Mouse (Mus musculus) lung, postnatal 0 days (tissue): ENCODE results near the gene Cog5. TPM values are rescaled to one million over a fixed set of nuclear protein-coding genes. Genes with fewer than 3 reads are reported as not detected.

Experiments used
- ATAC-seq: fragments of 200-750 bp; cut with Nextera tagmentation; 2 replicates; pipeline ENCODE4 v1.8.0; 2017; ENCODE audit warnings: moderate library complexity
- DNase-seq: peaks from one replicate; pipeline ENCODE4 v3.0.0-alpha.2; 2016; ENCODE audit warnings: low spot score
- H3K27ac ChIP-seq: fragments of 300-500 bp; sonication (generic); 2 replicates; pipeline ENCODE4 v1.5.1; 2014; ENCODE audit warnings: antibody characterized with exemption, mild to moderate bottlenecking, low read length, mixed read lengths
- H3K27me3 ChIP-seq: fragments of 300-500 bp; sonication (generic); replicated peaks from 2 replicates; pipeline ENCODE4 v1.6.1; 2014; ENCODE audit warnings: low read length, mixed read lengths; ENCODE audit not compliant: insufficient read depth
- H3K36me3 ChIP-seq: fragments of 300-500 bp; sonication (generic); 2 replicates; pipeline ENCODE4 v1.6.1; 2014; ENCODE audit warnings: low read length, mixed read lengths; ENCODE audit not compliant: insufficient read depth
- H3K4me1 ChIP-seq: fragments of 300-500 bp; sonication (generic); 2 replicates; pipeline ENCODE4 v1.6.1; 2014; ENCODE audit warnings: antibody characterized with exemption, low read depth, low read length, mixed read lengths; ENCODE audit not compliant: insufficient read depth
- H3K4me2 ChIP-seq: fragments of 300-500 bp; sonication (generic); replicated peaks from 2 replicates; pipeline ENCODE4 v1.6.1; 2014; ENCODE audit warnings: low read depth, mild to moderate bottlenecking, low read length, moderate library complexity, mixed read lengths
- H3K4me3 ChIP-seq: fragments of 300-500 bp; sonication (generic); 2 replicates; pipeline ENCODE4 v1.5.1; 2014; ENCODE audit warnings: low read depth, low read length
- H3K9ac ChIP-seq: fragments of 300-500 bp; sonication (generic); replicated peaks from 2 replicates; pipeline ENCODE4 v1.6.1; 2014; ENCODE audit warnings: low read depth, mild to moderate bottlenecking
- H3K9me3 ChIP-seq: fragments of 300-500 bp; sonication (generic); 2 replicates; pipeline ENCODE4 v1.6.1; 2016; ENCODE audit warnings: low read length, mixed read lengths
- CTCF ChIP-seq: IDR thresholded peaks from 2 replicates; pipeline ENCODE4 v1.5.1; 2016; ENCODE audit warnings: antibody characterized with exemption, mild to moderate bottlenecking
- EP300 ChIP-seq: IDR thresholded peaks from 2 replicates; pipeline ENCODE4 v1.6.1; 2016; ENCODE audit warnings: antibody characterized with exemption, mild to moderate bottlenecking, control low read depth
- WGBS: fragments of 180-500 bp; shearing (Covaris S2); extraction: QIAGEN DNeasy Blood & Tissue Kit; methylation state at CpG from one replicate; pipeline ENCODE4 v1.1.7; 2014; 5-methylcytosine and 5-hydroxymethylcytosine counted together
- polyA plus RNA-seq: library from polyadenylated mRNA; unstranded; fragments of >200 nt; fragmentation: Nextera tagmentation; extraction: Ambion mirVana; gene quantifications from 2 replicates; pipeline ENCODE4 v1.2.1, GENCODE M21; 2015

The Cog5 gene
- polyA plus RNA-seq, 1 experiment from 2014 or later: 17.0 TPM

DNA sequence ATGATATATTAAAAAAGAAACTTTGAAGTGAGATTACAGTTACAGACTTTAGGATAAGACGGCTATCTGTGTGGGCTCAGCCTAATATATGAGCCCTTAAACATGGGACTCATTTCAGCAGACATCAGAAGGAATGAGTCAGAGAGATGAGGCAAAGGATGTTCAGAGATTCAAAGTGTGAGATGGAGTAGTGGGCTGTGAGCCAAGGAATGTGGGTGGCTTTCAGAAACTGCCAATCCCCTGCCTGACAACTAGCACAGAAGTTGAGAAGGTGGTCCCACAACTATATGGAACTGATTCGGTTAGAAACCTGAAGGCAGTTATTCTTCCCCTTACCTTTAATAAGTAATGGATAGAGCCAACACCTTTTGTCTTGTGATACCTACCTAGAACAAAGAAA is 79.9 kb downstream of the Cog5 start:
- DNase-seq (no peak), ATAC-seq (no peak)
- Histone ChIP-seq H3K4me2 (no peak overlapping the region), H3K4me1 (no peaks in the 10 kb centered on the region), H3K27ac (no peak overlapping the region), H3K9me3 (no peaks in the 10 kb centered on the region), H3K4me3 (no peak overlapping the region), H3K27me3 (no peaks in the 10 kb centered on the region), H3K9ac (no peak overlapping the region), H3K36me3 (no peaks in the 10 kb centered on the region)
- WGBS: 66% methylated on average over 2 of the region's 2 CpGs
- TF ChIP-seq EP300: no peak
- TF ChIP-seq CTCF: no peak

DNA sequence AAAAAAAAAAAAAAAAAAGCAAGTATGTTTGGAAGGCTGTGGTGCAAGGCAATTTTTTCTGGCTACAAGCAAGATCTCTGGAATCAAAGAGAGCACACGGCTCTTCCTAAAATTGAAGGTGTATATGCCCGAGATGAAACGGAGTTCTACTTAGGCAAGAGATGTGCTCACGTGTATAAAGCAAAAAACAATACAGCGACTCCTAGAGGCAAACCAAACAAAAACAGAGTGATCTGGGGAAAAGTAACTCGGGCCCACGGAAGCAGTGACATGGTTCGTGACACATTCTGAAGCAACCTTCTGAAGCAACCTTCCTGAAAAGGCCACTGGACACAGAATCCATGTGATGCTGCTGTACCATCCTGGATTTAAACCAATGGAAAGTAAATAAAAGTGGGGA is 92.6 kb downstream of the Cog5 start:
- Histone ChIP-seq H3K4me1 (no peaks in the 10 kb centered on the region), H3K27me3 (no peaks in the 10 kb centered on the region), H3K9me3 (no peaks in the 10 kb centered on the region), H3K27ac (no peak overlapping the region), H3K4me2 (no peak overlapping the region), H3K4me3 (no peak overlapping the region), H3K36me3 (no peaks in the 10 kb centered on the region), H3K9ac (no peak overlapping the region)
- DNase-seq (no peak), ATAC-seq (no peak)
- WGBS: 88% methylated on average over 8 of the region's 8 CpGs
- TF ChIP-seq CTCF: no peak
- TF ChIP-seq EP300: no peak

DNA sequence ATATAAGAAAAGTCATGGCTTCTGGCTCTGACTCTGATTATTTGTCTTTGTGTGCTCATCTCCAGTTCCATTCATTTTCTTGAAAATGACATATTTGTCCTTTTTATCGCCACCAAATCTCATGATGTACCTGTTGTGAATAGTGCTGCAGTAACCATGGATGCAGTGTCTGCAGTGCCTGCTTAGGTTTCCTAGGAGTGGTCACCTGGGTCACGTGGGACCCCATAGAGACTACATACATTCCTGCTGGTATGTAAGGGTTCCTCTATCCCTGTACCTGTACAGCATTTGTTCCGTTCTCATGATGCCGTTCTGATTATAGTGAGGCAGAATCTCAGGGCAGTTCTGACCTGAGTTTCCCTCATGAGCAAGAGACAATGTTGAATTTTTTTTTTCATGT is 95.2 kb downstream of the Cog5 start:
- Histone ChIP-seq H3K27me3 (no peaks in the 10 kb centered on the region), H3K4me3 (no peak overlapping the region), H3K36me3 (no peaks in the 10 kb centered on the region), H3K4me2 (no peak overlapping the region), H3K27ac (no peak overlapping the region), H3K9me3 (no peaks in the 10 kb centered on the region), H3K4me1 (no peaks in the 10 kb centered on the region), H3K9ac (no peak overlapping the region)
- ATAC-seq (no peak), DNase-seq (no peak)
- 93% methylated on average over 4 of the region's 4 CpGs for WGBS
- no peak for TF ChIP-seq CTCF
- TF ChIP-seq EP300: no peak

DNA sequence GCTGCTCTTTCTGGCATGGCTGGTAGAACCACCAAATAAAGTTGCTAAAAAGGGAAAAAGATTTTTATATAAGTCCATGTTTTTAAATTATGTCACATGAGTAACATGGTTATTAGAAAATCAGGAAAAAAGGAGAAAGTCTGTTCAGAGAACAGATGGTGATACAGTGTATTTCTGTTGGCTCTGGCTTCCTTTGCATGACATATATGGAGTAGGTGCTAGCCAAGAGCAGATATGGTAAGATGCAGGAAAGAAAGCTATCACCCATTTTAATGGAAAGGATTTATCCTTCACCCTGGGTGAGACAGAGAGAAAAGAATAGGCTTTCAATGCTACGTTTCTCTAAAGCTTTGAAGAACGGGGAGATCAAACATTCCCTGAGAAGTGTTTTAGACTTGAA is 99.8 kb downstream of the Cog5 start:
- Histone ChIP-seq H3K4me3 (no peak overlapping the region), H3K27me3 (no peaks in the 10 kb centered on the region), H3K9me3 (no peaks in the 10 kb centered on the region), H3K4me1 (no peaks in the 10 kb centered on the region), H3K4me2 (no peak overlapping the region), H3K27ac (no peak overlapping the region), H3K9ac (no peak overlapping the region), H3K36me3 (no peaks in the 10 kb centered on the region)
- ATAC-seq (no peak), DNase-seq (no peak)
- TF ChIP-seq CTCF: no peak
- no peak for TF ChIP-seq EP300
- 48% methylated on average over 2 of the region's 2 CpGs for WGBS

DNA sequence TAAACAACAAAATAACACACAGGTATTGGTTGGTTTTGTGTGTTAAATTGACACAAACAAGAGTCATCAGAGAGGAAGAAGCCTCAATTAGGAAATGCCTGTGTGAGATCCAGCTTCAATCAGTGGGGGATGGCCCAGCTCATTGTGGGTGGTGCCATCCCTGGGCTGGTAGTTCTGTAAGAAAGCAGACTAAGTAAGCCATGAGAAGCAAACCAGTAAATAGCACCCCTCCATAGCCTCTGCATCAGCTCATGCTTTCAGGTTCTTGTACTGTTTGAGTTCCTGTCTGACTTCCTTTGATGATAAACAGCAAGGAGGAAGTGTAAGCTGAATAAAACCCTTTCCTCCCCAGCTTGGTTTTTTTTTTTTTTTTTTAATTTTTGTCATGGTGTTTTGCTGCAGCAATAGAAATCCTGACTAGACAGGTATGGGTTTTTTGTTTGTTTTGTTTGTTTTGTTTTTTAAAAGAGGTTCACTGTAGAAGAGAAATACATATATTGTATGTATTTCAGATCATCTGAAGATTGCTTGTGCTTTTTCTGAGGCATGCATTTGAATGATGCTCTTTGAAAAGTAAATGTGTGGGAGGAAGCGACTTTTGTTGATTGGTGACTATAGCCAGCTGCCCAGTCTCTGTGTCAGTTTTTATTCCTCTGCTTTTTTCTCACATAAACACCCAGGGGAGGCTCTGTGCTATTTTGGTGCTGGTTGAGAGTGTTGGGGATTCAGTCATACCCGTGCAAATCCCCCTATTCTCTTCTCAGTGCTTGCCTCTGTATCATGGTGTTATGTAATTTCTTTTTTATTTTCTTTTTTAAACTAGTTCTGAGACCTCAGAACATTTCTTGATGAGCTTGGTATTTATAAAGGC is 101.5 kb downstream of the Cog5 start:
- no peak for TF ChIP-seq CTCF
- TF ChIP-seq EP300: no peak
- no peaks in the 10 kb centered on the region for H3K9me3 ChIP-seq
- no peaks in the 10 kb centered on the region for H3K36me3 ChIP-seq
- no peak overlapping the region for H3K9ac ChIP-seq
- no peaks in the 10 kb centered on the region for H3K27me3 ChIP-seq
- no peak overlapping the region for H3K4me2 ChIP-seq
- H3K4me1 ChIP-seq: no peaks in the 10 kb centered on the region
- WGBS: 42% methylated on average over 2 of the region's 2 CpGs
- no peak overlapping the region for H3K27ac ChIP-seq
- no peak for DNase-seq
- no peak overlapping the region for H3K4me3 ChIP-seq
- no peak for ATAC-seq

DNA sequence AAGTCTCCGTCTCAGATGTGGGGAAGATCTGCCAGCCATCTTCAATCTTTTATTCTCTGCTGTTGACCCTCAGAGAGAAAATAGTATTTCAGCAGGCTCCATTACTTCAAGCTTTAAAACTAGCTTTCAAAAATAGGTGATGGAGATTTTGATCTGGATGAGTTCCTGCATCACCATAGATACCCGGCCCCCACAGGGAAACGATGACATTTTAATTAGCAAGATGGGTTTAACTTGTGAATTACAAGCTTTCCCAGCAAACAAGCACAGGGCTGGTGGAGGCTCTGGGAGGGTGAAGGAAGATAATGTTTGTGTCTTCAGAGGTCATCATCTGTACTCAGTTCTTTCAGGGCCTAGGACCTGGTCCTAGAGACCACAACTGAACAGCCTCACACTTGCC is 118.9 kb downstream of the Cog5 start:
- WGBS: 86% methylated on average over 3 of the region's 3 CpGs
- no peaks in the 10 kb centered on the region for H3K27me3 ChIP-seq
- H3K9ac ChIP-seq: no peak overlapping the region
- TF ChIP-seq CTCF (no peak), EP300 (no peak)
- no peak for ATAC-seq
- no peak for DNase-seq
- no peaks in the 10 kb centered on the region for H3K36me3 ChIP-seq
- no peak overlapping the region for H3K4me3 ChIP-seq
- H3K4me2 ChIP-seq: no peak overlapping the region
- H3K4me1 ChIP-seq: no peaks in the 10 kb centered on the region
- no peaks in the 10 kb centered on the region for H3K9me3 ChIP-seq
- H3K27ac ChIP-seq: no peak overlapping the region
